Mouse (Mus musculus) heart, postnatal 36 days (tissue): ENCODE results near the gene Mkrn3. TPM values are rescaled to one million over a fixed set of nuclear protein-coding genes. Genes with fewer than 3 reads are reported as not detected.
A peak's percentile ranks its signal among the peaks of the same experiment; 100 is the strongest.

Experiments used
- DNase-seq, 2 experiments: peaks; one replicate each; pipeline ENCODE4 v3.0.0; 2021 to 2022
- intact Hi-C: fragments of 180-260 bp; cut with DNase I; formaldehyde crosslinking; loops from one replicate; pipeline ENCODE4 v1.15.1; 2025
- total RNA-seq, 2 experiments: library from RNA; stranded (reverse); gene quantifications; 2 replicates each; pipeline ENCODE4 v1.2.3; 2021

Gene Mkrn3
- total RNA-seq, 2 experiments from 2014 or later = 0.14 to 0.33 TPM

DNA sequence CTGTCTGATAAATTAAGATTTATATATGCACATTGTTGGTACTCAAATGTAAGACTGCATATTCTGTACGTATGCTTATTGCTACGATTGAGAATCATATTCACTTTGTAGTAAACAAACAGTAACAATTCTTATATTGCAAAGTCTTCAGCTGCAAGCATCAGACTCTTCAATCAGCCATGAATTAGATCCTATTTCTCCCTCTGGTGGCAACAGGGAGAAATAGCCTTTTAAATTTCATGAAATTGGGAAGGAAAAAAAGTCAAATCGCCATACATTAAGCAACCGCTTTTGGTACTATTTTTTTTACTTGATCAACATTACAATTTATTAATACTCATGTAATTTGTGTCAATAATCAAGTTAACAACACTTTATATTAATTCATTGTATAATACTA lies 31.6 kb downstream of the Mkrn3 start:
- DNase-seq = no peak
- intact Hi-C loops = loop anchor here (10.0 kb wide), 1 partner anchor 1663 kb away; no protein-coding TSS in a partner anchor

DNA sequence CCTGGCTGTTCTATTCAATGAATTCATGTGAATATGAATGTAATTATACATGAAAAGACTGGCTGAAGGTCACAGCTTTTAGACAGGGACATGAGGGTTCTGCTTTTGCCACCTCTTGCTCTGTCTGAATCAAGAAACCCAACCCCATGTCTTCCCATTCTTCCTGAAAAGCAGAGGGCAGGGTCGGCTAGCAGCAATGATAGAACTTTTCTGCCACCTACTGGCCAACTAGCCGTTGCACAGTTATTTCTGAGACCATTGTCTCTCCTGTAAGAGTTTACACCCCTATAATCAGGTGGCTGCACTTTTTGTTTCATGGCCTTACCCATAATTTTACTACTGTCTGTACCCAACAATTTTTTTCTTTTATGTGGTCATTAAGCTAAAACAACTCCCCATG lies 37.5 kb downstream of the Mkrn3 start:
- DNase-seq = peak in 1 of 2 experiments; percentile 25
- intact Hi-C loops = loop anchor here (1.0 to 10.0 kb wide), 3 partner anchors 155 to 1658 kb away; no protein-coding TSS in a partner anchor

DNA sequence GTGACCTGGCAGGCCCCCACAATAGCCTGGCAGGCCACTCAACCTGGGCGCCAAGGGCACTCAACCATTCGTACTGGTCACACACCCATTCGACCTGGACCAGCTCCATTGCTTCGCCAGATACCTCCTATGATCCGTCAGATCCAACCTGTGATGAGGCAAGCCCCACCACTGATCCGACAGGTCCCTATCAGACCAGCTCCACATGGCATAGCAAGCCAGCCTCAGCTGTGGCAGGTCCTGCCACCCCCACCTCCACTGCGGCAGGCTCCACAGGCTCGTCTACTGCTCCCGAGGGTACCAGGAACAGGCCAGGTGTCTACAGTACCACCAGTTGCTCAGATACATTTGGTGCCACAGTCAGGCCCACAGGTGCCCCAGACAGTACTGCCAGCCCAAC lies 41.4 kb downstream of the Mkrn3 start:
- no peak for DNase-seq
- intact Hi-C loops = no loop called here

DNA sequence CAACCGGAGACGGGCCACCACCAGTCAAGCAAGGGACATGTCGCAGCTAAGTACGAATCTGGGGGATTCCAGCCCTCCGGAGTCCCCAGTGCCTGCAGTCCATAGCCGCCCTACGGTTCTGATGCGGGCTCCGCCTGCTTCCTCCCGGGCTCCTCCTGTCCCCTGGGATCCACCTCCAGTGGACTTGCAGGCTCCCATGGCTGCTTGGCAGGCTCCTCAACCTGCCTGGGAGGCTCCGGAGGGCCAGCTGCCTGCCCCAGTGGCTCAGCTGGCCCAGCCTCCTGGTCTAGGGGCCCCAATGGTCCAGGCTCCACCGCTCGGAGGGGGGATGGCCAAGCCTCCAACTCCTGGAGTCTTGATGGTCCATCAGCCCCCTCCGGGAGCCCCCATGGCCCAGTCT lies 42.6 kb downstream of the Mkrn3 start:
- intact Hi-C loops = no loop called here
- no peak for DNase-seq

DNA sequence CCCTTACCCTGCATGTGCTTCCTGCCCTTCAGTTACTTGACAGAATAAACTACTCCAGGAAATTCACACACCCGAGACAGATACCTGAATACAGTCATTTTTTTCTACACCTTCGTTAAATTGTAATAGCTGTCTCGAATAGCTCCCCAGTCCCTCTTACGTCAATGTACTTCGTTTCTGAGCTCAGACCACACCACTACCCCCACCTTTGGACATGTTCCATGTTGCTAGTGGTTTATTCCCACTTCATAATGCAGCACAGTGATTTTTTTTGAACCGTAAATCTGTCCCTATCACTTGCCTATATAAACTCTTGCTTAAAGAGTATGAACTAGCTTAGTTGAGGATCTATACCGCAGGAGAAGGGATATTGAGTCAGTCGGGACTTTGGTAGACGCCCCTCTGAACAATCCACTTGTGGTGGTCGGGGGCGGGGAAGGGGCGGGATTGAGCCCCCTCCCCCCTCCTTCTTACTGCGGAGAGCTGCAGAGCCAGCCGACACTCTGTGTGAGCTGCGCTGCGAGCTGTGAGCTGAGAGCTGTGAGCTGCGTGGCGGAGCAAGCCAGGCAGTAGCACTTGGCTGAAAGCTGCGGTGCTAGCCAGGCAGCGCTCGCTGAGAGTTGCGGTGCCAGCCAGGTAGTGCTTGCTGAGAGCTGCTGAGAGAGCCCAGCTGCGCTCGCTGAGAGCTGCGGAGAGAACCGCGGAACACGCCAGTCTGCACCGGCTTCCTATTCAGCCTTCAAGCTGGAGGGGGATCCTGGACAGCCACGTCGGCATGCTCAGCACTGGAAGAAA lies 43.2 kb downstream of the Mkrn3 start, which contains the start of gene Magel2:
Gene Magel2, plus strand, starts transcription at position 501 of the 795 bp plus-strand sequence.
- intact Hi-C loops = no loop called here
- no peak for DNase-seq

DNA sequence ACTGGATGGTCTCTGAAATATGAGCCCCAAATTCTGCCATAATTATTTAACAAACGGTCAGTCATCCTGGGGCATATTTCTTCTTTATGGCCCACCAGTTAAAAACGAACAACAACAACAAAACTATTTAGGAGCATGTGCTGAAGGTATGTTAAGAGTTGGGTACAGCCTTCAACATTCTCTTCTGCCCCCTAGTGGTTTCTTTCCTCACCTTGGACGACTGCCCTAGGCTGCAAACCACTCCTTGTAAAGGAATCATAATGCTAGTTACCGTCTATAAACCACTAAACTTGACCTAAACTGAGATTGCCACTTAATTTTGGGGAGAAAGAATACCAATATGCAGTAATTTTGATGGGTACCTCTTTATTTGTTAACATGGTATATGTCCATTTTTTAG lies 44.3 kb downstream of the Mkrn3 start:
- intact Hi-C loops = no loop called here
- DNase-seq = no peak

Other genes with a start within 250 kb of the Mkrn3 start
- 1 to 10 TPM; 4.1 to 4.8 TPM for gene Ndn, start 73.6 kb downstream of the Mkrn3 start, total RNA-seq
- gene Magel2, start 43.1 kb downstream of the Mkrn3 start, total RNA-seq = not detected
- gene Peg12, start 44.4 kb upstream of the Mkrn3 start, total RNA-seq = under 1 TPM; 0.86 to 0.92 TPM